Mouse (Mus musculus) hindbrain, embryonic 13.5 days (tissue): ENCODE measurements around the gene C130050O18Rik. TPM values are rescaled to one million over a fixed set of nuclear protein-coding genes. Genes with fewer than 3 reads are reported as not detected.

Experiments used
- ATAC-seq: fragments of 200-750 bp; cut with Nextera tagmentation; 2 replicates; pipeline ENCODE4 v1.8.0; 2017; ENCODE audit warnings: moderate TSS enrichment; ENCODE audit not compliant: low FRiP score
- H3K27ac ChIP-seq: fragments of 300-500 bp; sonication (generic); 2 replicates; pipeline ENCODE4 v1.5.1; 2015; ENCODE audit warnings: inconsistent platforms, mild to moderate bottlenecking, moderate library complexity
- H3K27me3 ChIP-seq: fragments of 300-500 bp; sonication (generic); 2 replicates; pipeline ENCODE4 v1.6.1; 2015; ENCODE audit warnings: mild to moderate bottlenecking, inconsistent platforms
- H3K36me3 ChIP-seq: fragments of 300-500 bp; sonication (generic); 2 replicates; pipeline ENCODE4 v1.6.1; 2015; ENCODE audit warnings: mild to moderate bottlenecking, inconsistent platforms
- H3K4me1 ChIP-seq: fragments of 300-500 bp; sonication (generic); replicated peaks from 2 replicates; pipeline ENCODE4 v1.6.1; 2015; ENCODE audit warnings: inconsistent platforms
- H3K4me2 ChIP-seq: fragments of 300-500 bp; sonication (generic); 2 replicates; pipeline ENCODE4 v1.6.1; 2015; ENCODE audit warnings: inconsistent platforms, mild to moderate bottlenecking, moderate library complexity
- H3K4me3 ChIP-seq: fragments of 300-500 bp; sonication (generic); 2 replicates; pipeline ENCODE4 v1.5.1; 2015; ENCODE audit warnings: mild to moderate bottlenecking, inconsistent platforms
- H3K9ac ChIP-seq: fragments of 300-500 bp; sonication (generic); 2 replicates; pipeline ENCODE4 v1.6.1; 2015; ENCODE audit warnings: mild to moderate bottlenecking, inconsistent platforms
- H3K9me3 ChIP-seq: fragments of 300-500 bp; sonication (generic); 2 replicates; pipeline ENCODE4 v1.6.1; 2016; ENCODE audit warnings: inconsistent platforms
- WGBS: fragments of 180-500 bp; shearing (Covaris S2); methylation state at CpG from one replicate; pipeline ENCODE4 v1.1.7; 2015; 5-methylcytosine and 5-hydroxymethylcytosine counted together
- polyA plus RNA-seq: library from polyadenylated mRNA; unstranded; fragments of >200 nt; fragmentation: Nextera tagmentation; extraction: Ambion mirVana; gene quantifications from 2 replicates; pipeline ENCODE4 v1.2.1, GENCODE M21; 2015

Gene C130050O18Rik
- polyA plus RNA-seq, 1 experiment from 2014 or later, result 0.22 TPM

- H3K9ac ChIP-seq, result peak overlapping the region; percentile 31; the same call in 1 of the 2 replicates
- peaks cover 4% of the 10 kb centered on the region; the same call in 1 of the 2 replicates for H3K36me3 ChIP-seq
- 70% methylated on average over 11 of the region's 11 CpGs for WGBS
- no peaks in the 10 kb centered on the region for H3K9me3 ChIP-seq
- no peaks in the 10 kb centered on the region for H3K27me3 ChIP-seq
- H3K4me1 ChIP-seq, result peaks cover 52% of the 10 kb centered on the region
- H3K4me2 ChIP-seq, result 0 out of 2 replicates have a peak overlapping the region, but pooled peaks have one; percentile 4
- peak overlapping the region; percentile 56; the same call in 1 of the 2 replicates for H3K27ac ChIP-seq
- ATAC-seq, result no peak
- no peak overlapping the region for H3K4me3 ChIP-seq
Observed at GRCm38 (mm10) chr5:139391309-139391990, 13.6 kb upstream of the C130050O18Rik start.

GRCm38 (mm10) chr5:139392219-139393196 is 12.6 kb upstream of the C130050O18Rik start:
- H3K9me3 ChIP-seq, result no peaks in the 10 kb centered on the region
- no peak overlapping the region for H3K4me3 ChIP-seq
- 0 out of 2 replicates have a peak overlapping the region, but pooled peaks have one; percentile 4 for H3K4me2 ChIP-seq
- 93% methylated on average over 37 of the region's 37 CpGs for WGBS
- peaks cover 4% of the 10 kb centered on the region; the same call in 1 of the 2 replicates for H3K36me3 ChIP-seq
- H3K27ac ChIP-seq, result peak overlapping the region; percentile 56; the same call in 1 of the 2 replicates
- H3K9ac ChIP-seq, result 0 out of 2 replicates have a peak overlapping the region, but pooled peaks have one; percentile 13
- peaks cover 48% of the 10 kb centered on the region for H3K4me1 ChIP-seq
- no peak for ATAC-seq
- H3K27me3 ChIP-seq, result no peaks in the 10 kb centered on the region

- Histone ChIP-seq H3K27ac (no peak overlapping the region), H3K36me3 (peaks cover 4% of the 10 kb centered on the region; the same call in 1 of the 2 replicates), H3K9me3 (no peaks in the 10 kb centered on the region), H3K9ac (no peak overlapping the region), H3K27me3 (no peaks in the 10 kb centered on the region), H3K4me3 (no peak overlapping the region), H3K4me2 (no peak overlapping the region), H3K4me1 (peaks cover 43% of the 10 kb centered on the region)
- no peak for ATAC-seq
- 90% methylated on average over 16 of the region's 16 CpGs for WGBS
Observed at GRCm38 (mm10) chr5:139393197-139393588, 11.9 kb upstream of the C130050O18Rik start.

DNA sequence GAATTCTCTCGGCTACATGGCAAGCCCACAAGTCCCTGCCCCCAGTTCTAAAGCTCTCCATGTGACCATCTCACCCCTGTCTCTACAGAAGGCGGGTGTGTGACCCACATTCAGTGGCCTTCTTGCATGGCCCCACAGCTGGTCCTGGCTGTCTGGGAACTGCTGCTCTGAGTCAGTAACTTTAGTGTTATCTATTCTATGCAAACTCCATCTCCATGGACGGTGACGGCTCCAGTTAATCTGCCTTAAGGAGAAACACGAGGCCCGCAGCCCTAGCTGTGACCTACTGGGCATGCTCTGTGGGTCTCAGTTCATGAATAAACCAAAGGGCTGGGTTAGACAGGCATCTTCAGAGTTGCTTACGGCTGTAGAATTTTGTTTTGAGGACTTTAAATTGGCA is 10.7 kb upstream of the C130050O18Rik start:
- H3K9me3 ChIP-seq, result no peaks in the 10 kb centered on the region
- peaks cover 32% of the 10 kb centered on the region for H3K4me1 ChIP-seq
- no peak overlapping the region for H3K4me3 ChIP-seq
- H3K36me3 ChIP-seq, result peaks cover 4% of the 10 kb centered on the region; the same call in 1 of the 2 replicates
- H3K27ac ChIP-seq, result no peak overlapping the region
- H3K4me2 ChIP-seq, result no peak overlapping the region
- no peak for ATAC-seq
- WGBS, result 81% methylated on average over 7 of the region's 7 CpGs
- H3K9ac ChIP-seq, result no peak overlapping the region
- H3K27me3 ChIP-seq, result no peaks in the 10 kb centered on the region

- Histone ChIP-seq H3K9ac (no peak overlapping the region), H3K9me3 (no peaks in the 10 kb centered on the region), H3K4me1 (peaks cover 24% of the 10 kb centered on the region), H3K4me2 (no peak overlapping the region), H3K36me3 (peaks cover 4% of the 10 kb centered on the region; the same call in 1 of the 2 replicates), H3K4me3 (no peak overlapping the region), H3K27ac (no peak overlapping the region), H3K27me3 (no peaks in the 10 kb centered on the region)
- 93% methylated on average over 4 of the region's 4 CpGs for WGBS
- ATAC-seq, result no peak
Observed at GRCm38 (mm10) chr5:139395528-139395927, 9.6 kb upstream of the C130050O18Rik start.

DNA sequence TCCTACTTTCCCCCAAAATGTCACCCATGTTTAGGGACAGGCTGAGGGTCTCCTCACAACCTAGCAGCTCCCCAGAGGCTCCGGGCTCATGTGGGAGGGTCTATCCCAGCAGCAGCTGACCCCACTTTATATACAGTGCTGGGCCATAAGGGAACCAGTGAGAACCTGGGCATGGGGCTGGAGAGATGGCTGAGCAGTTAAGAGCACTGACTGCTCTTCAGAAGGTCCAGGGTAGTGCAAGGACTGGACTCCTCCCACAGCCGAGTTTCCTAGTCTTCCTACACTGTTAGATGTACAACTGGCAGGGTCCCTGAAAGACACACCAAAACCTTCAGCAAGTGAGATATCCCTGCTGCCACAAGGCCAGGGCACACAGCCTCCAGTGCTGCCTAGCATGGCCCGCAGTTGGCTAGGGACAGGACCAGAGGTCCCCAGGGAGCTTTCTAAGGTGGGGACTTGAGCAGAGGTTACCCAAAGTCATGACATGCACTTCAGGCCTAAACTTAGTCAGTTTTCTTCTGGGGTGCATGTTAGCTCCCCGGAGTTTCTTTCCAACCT is 7.6 kb upstream of the C130050O18Rik start:
- H3K4me3 ChIP-seq, result no peak overlapping the region
- H3K36me3 ChIP-seq, result peaks cover 3% of the 10 kb centered on the region; the same call in 1 of the 2 replicates
- H3K27ac ChIP-seq, result no peak overlapping the region
- no peak overlapping the region for H3K4me2 ChIP-seq
- 94% methylated on average over 4 of the region's 4 CpGs for WGBS
- no peak overlapping the region for H3K9ac ChIP-seq
- no peaks in the 10 kb centered on the region for H3K27me3 ChIP-seq
- no peaks in the 10 kb centered on the region for H3K9me3 ChIP-seq
- peaks cover 7% of the 10 kb centered on the region; the same call in 1 of the 2 replicates for H3K4me1 ChIP-seq
- ATAC-seq, result no peak

DNA sequence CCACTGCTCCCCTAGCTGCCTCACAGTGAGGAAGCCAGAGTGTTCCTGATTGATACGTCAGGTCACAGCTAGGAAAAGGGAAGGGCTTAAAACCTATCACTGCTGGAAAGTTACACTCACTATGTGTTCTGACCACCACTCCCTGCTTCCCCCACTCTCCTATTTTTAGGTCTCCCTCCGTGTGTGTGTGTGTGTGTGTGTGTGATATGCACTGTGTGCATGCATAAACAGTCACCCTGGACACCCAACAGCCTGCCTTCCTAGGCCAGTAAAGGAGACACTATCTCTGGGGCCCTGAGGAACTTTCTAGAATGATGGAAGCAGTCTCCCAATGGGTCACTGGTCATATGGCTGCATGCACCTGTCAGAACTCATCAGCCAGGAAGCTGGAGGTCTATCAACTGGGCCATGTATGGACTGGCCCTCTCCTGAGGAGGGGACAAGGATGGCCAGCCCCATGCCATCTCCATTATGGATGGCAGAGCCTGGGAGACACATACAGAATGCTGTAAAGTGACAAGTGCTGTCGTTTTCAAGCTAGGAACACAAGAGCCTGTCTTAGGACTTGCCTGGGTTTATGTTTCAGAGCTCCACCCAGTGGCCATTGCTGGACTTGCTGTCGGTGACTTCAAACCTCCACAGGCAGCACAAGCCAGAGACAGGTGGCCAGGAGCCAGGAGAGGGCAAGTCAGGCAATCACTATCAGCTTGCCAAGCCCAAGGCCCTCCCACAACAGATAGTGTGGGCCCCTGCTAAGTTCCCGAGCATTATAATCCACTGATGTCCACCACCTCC is 6.9 kb upstream of the C130050O18Rik start:
- peak; percentile 65; the same call in 1 of the 2 replicates for ATAC-seq
- H3K9me3 ChIP-seq, result no peaks in the 10 kb centered on the region
- H3K27ac ChIP-seq, result no peak overlapping the region
- no peaks in the 10 kb centered on the region for H3K36me3 ChIP-seq
- H3K4me3 ChIP-seq, result no peak overlapping the region
- H3K9ac ChIP-seq, result no peak overlapping the region
- peaks cover 4% of the 10 kb centered on the region; the same call in 1 of the 2 replicates for H3K4me1 ChIP-seq
- no peaks in the 10 kb centered on the region for H3K27me3 ChIP-seq
- WGBS, result 45% methylated on average over 5 of the region's 5 CpGs
- no peak overlapping the region for H3K4me2 ChIP-seq

GRCm38 (mm10) chr5:139398786-139399185 is 6.3 kb upstream of the C130050O18Rik start:
- Histone ChIP-seq H3K9me3 (no peaks in the 10 kb centered on the region), H3K4me2 (no peak overlapping the region), H3K27me3 (no peaks in the 10 kb centered on the region), H3K27ac (no peak overlapping the region), H3K4me3 (no peak overlapping the region), H3K36me3 (no peaks in the 10 kb centered on the region), H3K9ac (no peak overlapping the region), H3K4me1 (peaks cover 5% of the 10 kb centered on the region)
- WGBS, result 90% methylated on average over 5 of the region's 5 CpGs
- peak; percentile 46; the same call in 1 of the 2 replicates for ATAC-seq

- ATAC-seq, result no peak
- 93% methylated on average over 14 of the region's 14 CpGs for WGBS
- H3K4me1 ChIP-seq, result peaks cover 9% of the 10 kb centered on the region
- H3K36me3 ChIP-seq, result no peaks in the 10 kb centered on the region
- no peak overlapping the region for H3K27ac ChIP-seq
- no peak overlapping the region for H3K9ac ChIP-seq
- H3K9me3 ChIP-seq, result no peaks in the 10 kb centered on the region
- no peaks in the 10 kb centered on the region for H3K27me3 ChIP-seq
- H3K4me3 ChIP-seq, result no peak overlapping the region
- no peak overlapping the region for H3K4me2 ChIP-seq
Observed at GRCm38 (mm10) chr5:139399991-139400390, 5.1 kb upstream of the C130050O18Rik start.

DNA sequence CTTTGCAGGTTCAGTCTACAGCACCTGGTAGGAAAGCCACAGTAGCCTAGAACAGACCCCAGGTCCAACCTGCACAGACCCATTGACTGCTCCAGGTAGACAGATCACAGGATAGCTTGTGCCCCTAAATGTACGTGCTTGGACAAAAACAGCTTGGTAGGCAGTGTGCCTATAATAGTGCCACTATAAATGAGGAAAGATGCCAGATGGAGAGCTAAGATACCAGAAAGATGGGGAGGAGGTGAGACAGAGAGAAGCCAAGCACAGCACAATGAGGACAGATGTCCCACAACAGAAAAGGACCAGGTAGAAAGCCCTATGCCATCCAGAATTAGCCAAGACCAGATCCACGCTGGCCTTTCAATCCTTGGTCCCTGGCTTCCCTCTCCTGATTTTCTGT is 3.0 kb upstream of the C130050O18Rik start:
- H3K27ac ChIP-seq, result no peak overlapping the region
- H3K4me2 ChIP-seq, result no peak overlapping the region
- 92% methylated on average over 2 of the region's 2 CpGs for WGBS
- no peaks in the 10 kb centered on the region for H3K36me3 ChIP-seq
- peaks cover 22% of the 10 kb centered on the region for H3K4me1 ChIP-seq
- no peaks in the 10 kb centered on the region for H3K9me3 ChIP-seq
- no peaks in the 10 kb centered on the region for H3K27me3 ChIP-seq
- ATAC-seq, result no peak
- H3K4me3 ChIP-seq, result no peak overlapping the region
- H3K9ac ChIP-seq, result no peak overlapping the region

GRCm38 (mm10) chr5:139403692-139404260 is 1.3 kb upstream of the C130050O18Rik start:
- Histone ChIP-seq H3K27ac (no peak overlapping the region), H3K4me3 (no peak overlapping the region), H3K4me2 (no peak overlapping the region), H3K4me1 (peaks cover 27% of the 10 kb centered on the region), H3K9me3 (no peaks in the 10 kb centered on the region), H3K9ac (no peak overlapping the region), H3K36me3 (no peaks in the 10 kb centered on the region), H3K27me3 (no peaks in the 10 kb centered on the region)
- 91% methylated on average over 8 of the region's 8 CpGs for WGBS
- no peak for ATAC-seq
